Mouse (Mus musculus) embryo, embryonic 11.5 days (tissue): ENCODE results near the gene Tmem109.

Experiments
- DNase-seq: peaks from one replicate; pipeline ENCODE4 v3.0.0-alpha.2; 2012; ENCODE audit warnings: low read depth, low spot score

The Tmem109 gene

DNA sequence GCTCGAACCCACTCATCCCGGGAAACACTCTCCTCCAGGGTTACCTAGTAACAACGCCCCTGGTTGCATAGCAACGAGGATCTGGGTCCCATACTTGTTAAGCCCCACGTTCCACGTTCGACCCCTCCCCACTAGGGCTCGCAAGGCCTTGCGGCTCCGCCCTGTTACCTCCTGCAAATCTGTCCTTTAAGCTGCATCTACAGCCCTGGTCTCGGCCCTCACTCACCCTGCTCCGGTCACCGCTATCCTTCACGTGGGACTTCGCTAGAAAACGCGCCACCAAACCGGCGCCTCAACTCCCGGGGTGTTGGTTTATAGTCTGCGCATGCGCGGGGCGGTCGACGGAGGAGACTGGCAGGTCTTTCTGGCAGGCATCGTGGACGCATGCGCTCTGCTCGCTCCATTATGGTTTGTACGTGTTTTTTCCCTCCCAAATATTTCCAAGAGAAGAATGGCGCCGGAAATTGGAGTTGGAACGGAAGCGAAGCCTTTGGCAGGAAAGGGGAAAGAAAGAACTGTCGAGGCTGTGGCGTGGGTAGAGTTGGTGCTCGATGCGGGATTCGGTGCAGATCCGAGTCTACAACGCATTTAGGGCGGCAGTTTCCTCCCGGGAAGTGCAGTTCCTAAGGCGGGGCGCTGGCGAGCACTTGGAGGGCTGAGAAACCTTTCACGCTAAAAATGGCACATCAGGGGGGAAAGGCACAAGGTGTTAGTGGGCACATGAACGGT lies at the start of gene Tmem109:
Gene Tmem109 (minus strand): TSS at position 576 of the 729 bp plus-strand sequence.
- peak; percentile 95 for DNase-seq

DNA sequence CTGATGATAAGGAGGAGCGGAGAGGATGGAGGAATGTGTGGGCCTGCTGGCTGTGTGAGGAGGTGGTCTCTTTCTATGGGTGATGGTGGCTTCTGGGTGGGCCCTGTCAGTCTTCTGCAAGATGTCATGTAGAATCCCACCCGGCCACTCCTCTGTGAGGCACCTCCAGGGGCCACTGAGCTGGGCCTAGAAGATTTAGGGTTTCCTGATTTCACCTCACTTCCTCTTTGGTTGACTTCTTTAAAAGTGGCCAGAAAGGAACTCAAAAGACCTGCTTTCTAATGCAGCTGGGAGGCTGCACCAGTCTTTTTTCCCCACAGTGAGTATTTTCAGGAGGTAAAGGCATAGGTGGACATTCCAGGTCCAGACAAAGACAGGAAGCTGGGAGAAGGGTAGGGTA lies 48.8 kb upstream of the Tmem109 start:
- no peak for DNase-seq

DNA sequence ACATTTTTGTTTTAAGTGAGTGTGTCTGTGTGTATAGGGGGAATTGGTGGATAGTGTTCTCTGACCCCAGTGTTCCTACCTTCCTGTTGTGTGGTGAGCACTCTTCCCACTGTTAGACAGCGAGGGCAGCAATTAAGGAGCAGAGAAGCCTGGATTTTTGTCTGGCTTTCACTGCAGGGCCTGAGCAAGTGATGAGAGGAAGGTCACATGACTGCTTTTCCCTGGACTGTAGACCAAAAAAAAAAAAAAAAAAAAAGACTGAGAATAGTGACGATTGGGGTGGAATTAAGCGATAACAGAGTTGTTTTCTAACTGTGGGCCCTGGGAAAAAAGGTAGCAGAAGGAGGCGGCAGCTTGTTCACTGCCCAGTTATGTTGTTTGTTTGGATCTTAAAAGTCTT lies 44.9 kb upstream of the Tmem109 start:
- no peak for DNase-seq

DNA sequence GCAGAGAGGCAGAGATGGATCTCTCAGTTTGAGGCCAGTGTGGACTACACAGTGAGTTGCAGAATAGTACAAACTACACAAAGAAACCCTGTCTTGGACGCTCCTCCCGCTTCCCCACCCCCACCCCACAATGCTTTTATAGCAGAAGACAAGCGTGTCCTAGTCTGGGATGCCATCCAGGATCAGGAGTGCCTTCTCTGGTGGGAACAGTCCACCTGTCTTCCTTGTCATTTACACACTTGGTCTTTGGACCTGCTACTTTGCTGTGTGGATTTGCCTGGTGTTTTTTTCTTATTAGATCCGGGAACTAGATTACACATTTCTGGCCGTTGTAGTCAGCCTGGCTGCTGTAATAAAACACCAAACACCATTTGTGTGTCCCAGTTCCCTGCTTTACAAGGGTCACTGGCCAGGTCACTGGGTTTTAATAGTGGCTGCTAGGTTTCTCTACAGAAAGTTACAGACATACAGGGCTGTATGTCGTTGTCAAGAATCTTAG lies 44.4 kb upstream of the Tmem109 start:
- DNase-seq, result no peak

DNA sequence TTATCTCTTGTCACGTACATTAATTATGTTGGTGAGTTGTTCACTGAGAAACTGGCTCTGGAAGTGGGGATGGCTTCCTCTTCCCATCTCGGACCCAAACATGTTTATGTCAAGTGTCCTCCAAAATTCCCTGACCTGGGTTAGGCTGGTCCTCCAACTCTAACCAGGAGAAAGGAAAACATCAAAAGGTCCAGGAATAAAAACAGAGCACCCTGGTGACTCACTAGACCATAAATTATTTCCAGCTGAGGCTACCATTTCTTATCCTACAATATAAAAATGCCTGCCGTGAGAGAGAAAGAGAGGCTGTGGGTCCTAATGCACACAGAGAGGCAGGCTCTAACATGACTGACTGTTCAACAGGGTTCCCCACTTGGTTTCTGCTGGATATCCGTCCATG lies 42.4 kb upstream of the Tmem109 start:
- no peak for DNase-seq

DNA sequence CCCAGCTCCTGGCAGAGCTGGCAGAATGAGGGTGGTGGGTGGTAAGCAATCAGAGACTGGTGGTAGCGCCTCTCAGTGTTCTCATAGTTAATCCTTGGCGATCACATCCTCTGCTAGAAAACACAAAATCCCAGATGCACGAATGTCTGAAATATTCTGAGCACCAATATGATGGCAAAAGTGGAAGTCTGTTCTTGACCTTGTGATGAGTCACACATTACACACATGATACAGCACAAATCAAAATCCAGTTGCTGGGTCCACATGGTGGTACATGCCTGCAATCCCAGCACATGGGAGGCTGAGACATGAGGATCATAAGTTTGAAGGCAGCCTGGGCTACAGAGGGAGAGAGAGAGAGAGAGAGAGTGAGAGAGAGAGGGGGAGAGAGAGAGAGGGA lies 39.3 kb upstream of the Tmem109 start:
- no peak for DNase-seq

DNA sequence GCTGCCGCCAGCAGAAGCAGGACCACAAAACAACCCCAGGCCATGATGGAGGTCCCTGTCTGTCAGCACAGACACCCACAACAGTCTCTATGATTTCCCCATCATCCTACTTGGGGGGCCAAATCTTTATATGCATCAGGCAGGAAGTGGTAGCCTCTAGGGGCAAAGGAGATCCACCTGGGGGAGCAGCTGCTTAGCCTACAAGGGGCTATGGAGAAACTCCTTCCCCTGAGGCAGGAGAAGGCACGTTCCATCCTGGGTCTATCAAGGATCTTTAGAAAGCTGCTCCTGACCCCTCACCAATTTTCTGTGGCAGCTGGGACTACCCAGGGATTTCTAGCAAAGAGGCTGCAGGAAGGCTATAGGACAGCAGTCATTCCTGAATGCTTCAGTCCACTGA lies 38.7 kb upstream of the Tmem109 start, which contains the start of gene Zp1:
Gene Zp1 (minus strand): TSS at position 101 of the 400 bp plus-strand sequence.
- no peak for DNase-seq

DNA sequence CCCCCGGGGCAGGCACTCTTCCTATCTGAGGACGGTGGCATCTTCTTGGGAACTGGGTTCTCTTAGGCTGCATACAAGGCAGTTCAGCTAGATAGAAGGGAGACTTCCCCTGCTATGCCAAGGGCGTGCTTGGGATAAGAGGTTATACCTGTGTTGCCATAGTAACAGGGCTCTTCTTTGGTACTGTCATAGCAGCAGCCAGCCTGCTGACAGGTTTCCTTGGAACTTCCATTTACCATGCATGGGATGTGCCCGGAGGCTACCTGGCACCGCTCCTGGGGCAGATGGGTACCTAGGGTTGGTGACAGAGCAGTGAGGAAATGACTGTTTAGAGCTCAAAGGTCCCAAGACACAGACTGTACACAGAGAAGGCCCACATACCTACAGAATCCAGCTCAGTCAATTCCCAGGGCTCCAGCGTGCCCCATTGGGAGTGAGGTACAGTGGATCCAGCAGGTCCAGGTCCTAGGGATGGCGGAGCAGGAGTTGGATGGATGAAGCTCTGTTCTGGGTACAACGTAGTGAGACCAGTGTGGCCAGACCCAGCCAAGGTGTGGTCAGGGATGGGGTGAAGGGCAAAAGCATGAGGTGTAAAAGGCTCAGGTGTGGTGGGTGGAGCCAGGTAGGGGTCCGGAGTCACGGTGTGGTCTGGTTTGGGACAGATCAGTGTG lies 36.7 kb upstream of the Tmem109 start:
- DNase-seq, result no peak

DNA sequence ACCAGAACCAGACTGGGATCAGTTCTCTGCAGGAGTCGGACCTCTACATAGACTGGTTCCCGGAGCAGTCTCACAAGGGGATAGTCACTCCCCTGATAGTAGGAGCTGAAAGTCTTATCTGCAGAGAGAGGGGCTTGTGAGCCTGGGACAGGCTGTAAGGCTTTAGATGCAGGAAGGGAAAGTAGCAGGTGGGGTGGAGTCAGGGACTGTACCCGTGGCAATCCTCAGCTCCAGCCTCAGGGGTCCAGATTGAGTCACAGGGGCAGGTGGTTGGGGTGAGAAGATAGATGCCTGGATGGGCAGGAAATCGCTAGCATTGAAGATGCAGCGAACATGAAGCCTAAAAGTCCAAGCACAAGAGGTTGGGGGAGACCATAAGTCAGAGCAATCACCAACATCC lies 34.7 kb upstream of the Tmem109 start:
- DNase-seq, result no peak

DNA sequence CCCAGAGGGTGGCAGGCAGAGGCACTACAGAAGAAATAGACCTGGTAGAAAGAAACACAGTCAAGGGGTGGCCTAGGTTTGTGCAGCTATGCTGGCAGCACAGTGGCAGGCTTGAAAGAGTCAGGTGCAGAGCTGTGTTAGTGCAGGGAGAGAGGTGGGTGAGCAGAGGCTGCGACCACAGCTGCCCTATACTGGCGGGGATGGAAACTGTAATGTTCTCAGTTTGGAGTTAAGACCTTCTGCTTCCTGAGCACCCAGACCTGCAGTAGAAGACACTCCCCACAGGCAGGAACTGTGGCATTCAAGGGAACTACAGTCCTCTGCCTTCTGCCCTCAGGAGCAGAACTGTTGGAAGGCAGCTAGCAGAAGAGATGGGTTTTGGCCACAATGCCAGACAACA lies 33.1 kb upstream of the Tmem109 start:
- no peak for DNase-seq

DNA sequence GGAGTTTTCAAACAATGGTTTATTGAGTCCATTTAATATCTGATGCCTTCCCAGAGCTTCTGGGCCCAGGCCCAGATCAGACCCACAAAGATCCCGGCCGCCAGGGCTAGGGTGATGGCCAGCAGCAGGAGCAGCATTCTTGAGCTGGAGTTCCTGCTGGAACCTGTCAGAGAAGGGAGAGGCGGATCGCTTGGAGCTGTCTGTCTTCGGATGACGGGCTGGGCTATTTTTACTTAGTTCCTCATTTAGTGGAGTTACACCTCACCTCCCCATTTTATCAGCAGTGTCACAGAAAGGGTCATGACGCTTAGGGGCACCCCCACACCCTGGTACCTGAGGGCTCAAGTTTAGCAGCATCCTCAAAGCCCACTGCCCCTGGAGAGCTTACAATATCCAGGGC lies 32.5 kb upstream of the Tmem109 start:
- DNase-seq, result no peak

DNA sequence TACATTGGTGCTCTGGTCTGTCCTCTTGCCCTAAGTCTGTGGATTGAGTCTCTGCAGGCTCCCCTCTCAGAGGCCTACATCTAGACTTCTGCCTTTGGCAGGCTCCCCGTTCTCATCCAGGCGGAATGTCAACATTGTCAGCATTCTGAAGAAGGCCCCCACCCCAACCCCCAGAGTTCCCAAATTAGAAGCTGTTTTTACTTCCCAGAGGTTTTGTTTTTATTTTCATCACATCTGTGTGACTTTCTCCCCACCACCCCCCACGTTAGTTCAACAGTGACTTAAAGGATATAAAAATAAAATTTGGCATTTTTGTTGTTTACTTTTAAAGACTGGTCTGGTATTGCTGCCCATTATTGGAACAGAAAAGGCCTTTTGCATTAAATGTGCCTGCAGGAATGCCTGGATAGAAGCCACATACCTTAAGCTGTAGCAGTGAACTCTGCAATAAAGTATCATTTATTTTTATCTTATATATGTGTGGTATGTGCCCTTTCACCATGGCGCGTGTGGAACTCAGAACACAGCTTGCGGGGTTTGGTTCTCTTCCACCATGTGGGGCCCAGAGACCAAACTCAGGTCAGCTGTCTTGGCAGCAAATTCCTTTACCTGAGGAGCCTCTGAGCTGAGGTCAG lies 27.4 kb upstream of the Tmem109 start:
- DNase-seq, result no peak

DNA sequence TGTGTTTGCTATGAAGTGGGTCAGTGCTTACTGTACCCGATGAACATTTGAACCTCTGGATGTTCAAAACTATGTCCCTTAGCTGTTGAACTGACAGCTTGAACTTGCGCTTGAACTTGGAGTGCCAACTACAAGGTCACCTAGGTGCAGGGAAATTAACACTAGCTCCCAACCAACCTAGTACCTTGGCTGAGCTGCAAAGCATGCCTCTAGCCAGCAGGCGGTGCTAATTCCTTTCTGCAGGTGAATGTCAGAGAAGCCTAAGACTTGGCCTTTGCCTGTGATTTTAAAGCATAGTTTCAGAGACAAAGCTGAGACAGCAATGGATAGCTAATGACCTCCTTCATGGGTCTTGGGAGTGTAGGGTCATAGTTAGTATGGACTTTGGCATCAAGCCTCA lies 26.1 kb upstream of the Tmem109 start:
- DNase-seq, result no peak

DNA sequence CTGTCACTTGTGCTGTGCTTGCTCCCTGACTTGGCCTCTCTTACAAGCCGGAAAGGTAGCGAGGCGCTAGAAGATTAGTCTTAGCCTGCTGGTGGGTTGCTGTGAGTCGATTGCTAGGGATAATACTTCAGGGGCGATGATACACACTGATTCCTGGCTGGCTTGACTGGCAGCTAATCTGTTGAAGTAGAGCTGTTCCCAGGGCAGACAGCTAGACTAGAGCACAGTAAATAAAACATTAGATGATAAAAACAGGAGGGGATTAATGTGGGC lies 23.9 kb upstream of the Tmem109 start:
- no peak for DNase-seq

DNA sequence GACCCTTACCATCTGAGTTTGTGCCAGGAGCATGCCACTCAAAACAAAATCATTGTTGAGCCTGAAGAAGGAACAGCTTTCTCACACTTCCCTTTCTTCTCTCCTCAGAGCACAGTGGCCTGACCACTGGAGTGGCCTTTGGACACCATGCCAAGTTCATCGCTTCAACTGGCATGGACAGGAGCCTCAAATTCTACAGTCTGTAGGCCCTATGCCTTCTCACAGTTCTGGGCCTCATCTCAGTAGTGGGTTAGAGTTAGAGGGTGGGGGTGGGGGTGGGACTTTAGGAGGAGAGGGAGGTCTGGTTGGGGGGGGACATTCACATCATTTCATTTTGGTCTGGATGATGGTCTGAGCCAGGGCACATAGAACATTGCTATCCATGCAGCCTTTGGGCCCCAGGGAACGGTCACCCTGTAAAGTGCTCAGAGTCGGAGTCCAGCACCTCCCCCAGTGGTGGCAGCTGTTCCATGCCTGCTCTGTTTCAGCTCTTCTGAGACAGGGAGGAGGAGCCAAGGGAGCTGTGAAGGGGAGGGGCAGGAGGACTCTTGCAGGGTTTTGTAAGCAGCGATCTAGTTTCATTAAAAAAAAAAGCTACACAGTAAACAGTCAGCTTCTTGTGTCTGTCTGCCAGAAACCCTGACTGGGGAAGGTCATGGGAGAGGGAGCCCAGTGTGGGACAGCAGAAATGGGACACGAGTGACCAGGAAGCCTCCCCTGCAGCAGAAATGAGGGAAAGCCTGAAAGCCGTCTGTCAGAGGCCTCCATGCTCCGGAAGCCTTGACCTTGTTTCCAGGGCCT lies 23.3 kb upstream of the Tmem109 start:
- no peak for DNase-seq

DNA sequence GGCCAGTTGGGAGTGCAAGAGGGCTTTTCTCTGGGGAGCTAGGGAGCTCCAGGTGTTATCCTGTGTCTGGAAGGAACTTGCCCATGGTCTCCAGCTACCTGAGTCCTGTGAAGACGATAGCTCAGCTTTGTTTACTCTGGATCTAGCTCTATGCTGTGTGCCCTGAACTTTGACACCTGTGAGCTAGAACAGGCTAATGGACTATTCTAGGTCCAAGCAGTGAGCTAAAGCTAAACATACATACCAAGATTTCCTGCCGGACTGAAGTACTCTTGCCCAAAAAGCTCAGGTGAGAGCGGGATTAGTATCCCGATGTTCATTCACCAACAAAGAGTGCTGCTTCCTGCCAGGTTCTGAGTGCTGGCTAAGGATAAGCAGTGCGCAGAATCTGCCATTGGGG lies 22.7 kb upstream of the Tmem109 start:
- no peak for DNase-seq

DNA sequence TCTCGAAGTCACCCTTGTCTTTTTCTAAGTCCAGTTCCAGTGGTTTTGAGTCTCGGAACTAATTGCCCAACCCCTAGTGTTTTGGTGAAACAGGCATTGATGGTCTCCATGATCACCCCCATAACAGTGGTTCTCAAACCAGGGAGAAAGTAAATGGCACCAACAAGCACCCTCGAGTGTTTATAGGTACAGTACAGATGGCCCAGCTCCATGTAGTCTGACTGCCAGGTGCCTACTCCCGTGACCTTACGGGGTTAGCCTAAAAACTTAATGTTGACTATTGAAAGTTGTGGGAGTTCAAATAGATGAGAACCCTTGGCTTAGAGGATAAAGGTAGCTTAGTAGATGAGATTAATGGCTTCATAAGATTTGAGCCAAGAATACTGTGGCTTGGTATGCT lies 19.2 kb upstream of the Tmem109 start:
- no peak for DNase-seq

DNA sequence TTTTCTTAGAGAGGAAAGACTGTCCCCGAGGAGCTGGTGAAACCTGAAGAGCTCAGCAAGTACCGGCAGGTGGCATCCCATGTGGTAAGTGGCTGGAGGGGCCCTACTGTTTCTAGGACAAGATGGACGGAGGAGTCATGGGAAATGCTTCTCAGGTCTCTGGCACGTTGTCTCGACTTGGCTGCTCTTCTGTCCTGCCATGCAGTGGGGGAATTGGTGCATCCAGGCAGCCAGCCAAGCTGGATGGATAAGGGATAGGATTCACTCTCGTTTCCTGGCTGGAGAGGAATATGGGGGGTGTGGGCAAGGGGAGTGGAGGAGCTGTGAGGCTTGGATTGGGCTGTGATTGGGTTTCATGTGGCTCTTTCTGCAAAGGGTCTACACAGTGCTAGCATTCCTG lies 18.5 kb upstream of the Tmem109 start:
- DNase-seq, result no peak

DNA sequence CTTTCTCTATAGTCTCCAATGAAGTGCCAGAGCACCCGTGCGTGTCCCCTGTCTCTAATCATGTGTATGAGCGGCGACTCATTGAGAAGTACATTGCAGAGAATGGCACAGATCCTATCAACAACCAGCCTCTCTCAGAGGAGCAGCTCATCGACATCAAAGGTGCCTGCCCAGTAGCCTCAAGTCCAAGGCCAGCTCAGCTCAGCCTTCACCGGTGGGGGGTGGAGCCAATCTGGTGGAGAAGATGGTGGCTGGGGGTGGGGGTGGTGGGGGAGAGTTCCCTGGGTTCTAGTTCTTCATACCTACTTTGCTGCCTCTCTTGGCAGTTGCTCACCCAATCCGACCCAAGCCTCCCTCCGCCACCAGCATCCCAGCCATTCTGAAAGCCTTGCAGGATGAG lies 15.7 kb upstream of the Tmem109 start:
- no peak for DNase-seq

DNA sequence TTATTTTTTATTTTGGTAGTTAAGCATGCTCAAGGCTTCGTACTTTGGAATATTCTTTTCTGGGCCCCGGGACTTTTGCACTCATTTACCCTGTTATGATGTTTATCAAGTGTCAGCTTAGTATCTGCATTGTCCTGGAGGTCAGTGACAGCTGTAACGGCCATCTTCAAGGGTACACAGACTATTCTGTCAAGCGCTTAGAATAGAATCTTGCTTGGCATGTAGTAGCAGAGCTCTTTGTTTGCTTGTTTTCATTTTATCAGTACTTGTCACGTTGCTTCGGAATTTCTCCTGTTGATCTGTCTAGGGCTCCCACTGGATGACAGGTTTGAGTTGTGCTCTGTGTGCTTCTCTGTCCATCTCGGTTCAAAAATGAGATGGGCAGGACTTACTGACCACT lies 15.0 kb upstream of the Tmem109 start:
- no peak for DNase-seq

DNA sequence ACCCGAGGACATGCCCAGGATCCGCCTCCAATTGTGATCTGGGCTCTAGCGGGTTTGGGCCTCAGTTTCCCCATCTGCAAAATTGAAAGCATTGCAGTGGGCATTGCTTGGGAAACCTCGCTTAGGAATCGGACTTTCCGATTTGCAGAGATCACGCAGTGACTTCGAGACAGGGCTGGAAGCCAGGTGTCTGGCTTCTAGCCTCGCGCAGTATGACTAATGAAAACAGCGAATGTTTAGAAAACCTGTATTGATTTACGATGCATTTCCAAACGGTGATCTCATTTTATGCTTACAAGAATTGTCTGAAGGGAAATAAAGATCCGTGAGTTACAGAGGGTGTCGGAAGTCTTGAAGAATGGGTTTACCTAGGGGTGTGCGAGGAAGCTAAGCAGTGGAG lies 13.9 kb upstream of the Tmem109 start:
- DNase-seq, result no peak

DNA sequence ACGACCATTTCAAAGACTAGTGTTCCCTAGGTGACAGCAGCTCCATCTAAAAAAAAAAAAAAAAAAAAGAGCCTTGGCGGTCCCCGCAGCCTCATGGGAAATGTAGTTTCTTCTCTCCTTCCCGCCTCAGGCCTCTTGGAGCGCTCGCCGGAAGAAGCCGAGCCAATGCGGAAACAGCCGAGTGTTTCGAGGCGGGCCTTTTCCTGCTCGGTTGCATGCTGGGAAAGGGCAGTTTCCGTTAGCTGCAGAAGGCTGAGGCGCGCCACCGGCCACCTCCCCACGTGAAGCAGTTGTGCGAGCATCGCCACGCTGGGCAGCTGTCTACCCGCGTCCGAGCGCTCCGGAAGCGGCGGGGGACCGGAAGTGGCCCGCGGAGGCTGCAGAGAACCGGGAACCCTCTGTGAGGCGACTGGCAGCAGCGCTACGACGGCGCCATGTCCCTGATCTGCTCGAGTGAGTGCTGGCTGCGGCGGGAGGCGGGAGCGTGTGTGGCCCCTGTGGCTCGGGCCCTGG lies 13.3 kb upstream of the Tmem109 start, which contains the start of gene Prpf19:
Gene Prpf19 (plus strand): TSS at position 216 of the 513 bp plus-strand sequence.
- peak; percentile 94 for DNase-seq
